Mouse (Mus musculus) lung, postnatal 0 days (tissue): ENCODE results near the gene Hpse2.

Source experiments
- CTCF ChIP-seq: IDR thresholded peaks from 2 replicates; pipeline ENCODE4 v1.5.1; 2016; ENCODE audit warnings: antibody characterized with exemption, mild to moderate bottlenecking
- EP300 ChIP-seq: IDR thresholded peaks from 2 replicates; pipeline ENCODE4 v1.6.1; 2016; ENCODE audit warnings: antibody characterized with exemption, mild to moderate bottlenecking, control low read depth

DNA sequence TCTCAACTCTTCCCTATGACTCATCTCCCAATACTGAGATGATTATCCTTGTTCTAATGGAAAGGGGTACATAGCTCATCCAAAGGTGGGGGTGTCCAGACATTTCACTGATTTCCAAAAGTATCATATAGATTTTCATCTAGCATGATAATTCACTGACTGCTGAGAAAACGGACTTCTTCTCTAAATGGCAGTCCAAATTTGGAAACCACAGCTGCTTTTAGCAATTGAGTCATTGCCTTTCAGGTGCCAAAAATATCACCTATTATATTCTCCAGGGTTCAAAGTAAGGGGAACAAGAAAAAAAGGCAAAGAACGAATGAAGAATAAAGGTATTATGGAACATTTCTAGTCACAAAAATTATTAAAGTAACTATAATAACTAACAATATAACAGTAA lies 459.9 kb downstream of the Hpse2 start:
- no peak for TF ChIP-seq CTCF
- TF ChIP-seq EP300 = no peak
